Mouse (Mus musculus) urinary bladder, postnatal 4 days (tissue): ENCODE data around the gene Psmd3.

ENCODE experiments used
- DNase-seq, 2 experiments: peaks; one replicate each; pipeline ENCODE4 v3.0.0; 2021 to 2022; ENCODE audit warnings: low spot score in 2 of 2

Gene Psmd3

GRCm38 (mm10) chr11:98744456-98745019, 62.2 kb downstream of the Psmd3 start:
- DNase-seq, result no peak
